Mouse (Mus musculus): ENCODE results near the gene Sox15. TPM values are rescaled to one million over a fixed set of nuclear protein-coding genes. Genes with fewer than 3 reads are reported as not detected.

Sox15 gene
- total and polyA plus RNA-seq, 2 experiments from 2014 or later, result not detected

- Histone ChIP-seq H3K9me3 (ENCODE audit: low read length) (no peaks in the 10 kb centered on the region), H3K4me1 (ENCODE audit: insufficient read depth) (no peaks in the 10 kb centered on the region), H3K9ac (no peak overlapping the region), H3K36me3 (ENCODE audit: insufficient read depth) (no peaks in the 10 kb centered on the region), H3K27ac (ENCODE audit: low read depth, low read length) (no peak overlapping the region), H3K4me3 (ENCODE audit: low read depth, low read length) (no peak overlapping the region), H3K4me2 (ENCODE audit: low read depth) (no peak overlapping the region), H3K27me3 (ENCODE audit: insufficient read depth, low read length) (no peaks in the 10 kb centered on the region)
- no peak for TF ChIP-seq CTCF (IDR thresholded peaks at IDR 0.05; ENCODE audit: low read depth)
- WGBS, result 65% methylated on average over 8 of the region's 8 CpGs
- ATAC-seq (no peak), DNase-seq (no peak)
Observed at GRCm38 (mm10) chr11:69703814-69704612, 48.9 kb downstream of the Sox15 start.

DNA sequence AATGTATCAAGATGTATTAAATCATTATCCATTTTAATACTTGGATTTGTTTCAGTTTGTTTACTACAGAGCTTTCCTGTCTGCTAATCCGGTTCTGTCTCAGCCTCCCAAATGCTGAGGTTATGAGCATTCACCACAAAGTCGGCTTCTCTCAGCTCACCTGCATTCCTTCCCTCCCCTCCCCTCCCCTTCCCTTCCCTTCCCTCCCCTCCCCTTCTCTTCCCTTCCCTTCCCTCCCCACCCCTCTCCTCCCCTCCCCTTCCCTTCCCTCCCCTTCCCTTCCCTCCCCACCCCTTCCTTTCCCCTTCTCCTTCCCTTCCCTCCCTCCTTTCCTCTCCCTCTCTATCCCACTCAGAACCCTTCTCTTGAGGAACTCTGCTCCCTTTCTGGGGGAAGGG lies 49.5 kb downstream of the Sox15 start:
- ATAC-seq, result no peak
- 50% methylated on average over 2 of the region's 2 CpGs for WGBS
- H3K27ac ChIP-seq (ENCODE audit: low read depth, low read length), result no peak overlapping the region
- no peak for DNase-seq
- no peak overlapping the region for H3K4me2 ChIP-seq (ENCODE audit: low read depth)
- no peaks in the 10 kb centered on the region for H3K36me3 ChIP-seq (ENCODE audit: insufficient read depth)
- no peak overlapping the region for H3K9ac ChIP-seq
- no peak for TF ChIP-seq CTCF (IDR thresholded peaks at IDR 0.05; ENCODE audit: low read depth)
- H3K9me3 ChIP-seq (ENCODE audit: low read length), result no peaks in the 10 kb centered on the region
- no peaks in the 10 kb centered on the region for H3K27me3 ChIP-seq (ENCODE audit: insufficient read depth, low read length)
- no peak overlapping the region for H3K4me3 ChIP-seq (ENCODE audit: low read depth, low read length)
- no peaks in the 10 kb centered on the region for H3K4me1 ChIP-seq (ENCODE audit: insufficient read depth)

MicroRNA genes within 50 kb of the gene (microRNA counts, 519-probe panel; counts per million panel counts)
- microRNA mmu-miR-1934 (not detected), microRNA mmu-miR-467f (2,341 counts per million, percentile 19 among the panel's probes with 10 or more counts)

Small RNA genes within 50 kb of the gene (microRNA-seq; reads per million reads assigned to microRNA genes)
- gene Mir1934 (1.7 to 3.1 reads per million in 2 experiments), gene Mir467f (0 reads per million in 2 experiments)

Other genes starting within 250 kb of the Sox15 start
Only the 30 nearest of the 34 such genes appear.
- gene Dnah2, start 106.2 kb upstream of the Sox15 start, total RNA-seq (2014; rRNA removed), result 9.5 and 12.3 TPM in 2 replicates
- gene Dnah2, start 106.2 kb upstream of the Sox15 start, polyA plus RNA-seq (2015; fragmentation: Nextera tagmentation; extraction: Ambion mirVana), result 1.8 and 3.0 TPM in 2 replicates
- 137 and 184 TPM in 2 replicates for gene Efnb3, start 95.1 kb upstream of the Sox15 start, total RNA-seq (2014; rRNA removed)
- 149 and 171 TPM in 2 replicates for gene Efnb3, start 95.1 kb upstream of the Sox15 start, polyA plus RNA-seq (2015; fragmentation: Nextera tagmentation; extraction: Ambion mirVana)
- gene Wrap53, start 75.1 kb upstream of the Sox15 start, total RNA-seq (2014; rRNA removed), result 10.5 and 13.1 TPM in 2 replicates
- 14.6 and 17.3 TPM in 2 replicates for gene Wrap53, start 75.1 kb upstream of the Sox15 start, polyA plus RNA-seq (2015; fragmentation: Nextera tagmentation; extraction: Ambion mirVana)
- 40.1 and 43.1 TPM in 2 replicates for gene Trp53, start 75.0 kb upstream of the Sox15 start, total RNA-seq (2014; rRNA removed)
- 52.4 and 59.8 TPM in 2 replicates for gene Trp53, start 75.0 kb upstream of the Sox15 start, polyA plus RNA-seq (2015; fragmentation: Nextera tagmentation; extraction: Ambion mirVana)
- 38.9 and 74.0 TPM in 2 replicates for gene Atp1b2, start 49.4 kb upstream of the Sox15 start, total RNA-seq (2014; rRNA removed)
- 83.2 and 106 TPM in 2 replicates for gene Atp1b2, start 49.4 kb upstream of the Sox15 start, polyA plus RNA-seq (2015; fragmentation: Nextera tagmentation; extraction: Ambion mirVana)
- not detected in 2 replicates for gene Shbg, start 37.4 kb upstream of the Sox15 start, total RNA-seq (2014; rRNA removed)
- not detected in 2 replicates for gene Shbg, start 37.4 kb upstream of the Sox15 start, polyA plus RNA-seq (2015; fragmentation: Nextera tagmentation; extraction: Ambion mirVana)
- 8.6 and 18.9 TPM in 2 replicates for gene Sat2, start 33.3 kb upstream of the Sox15 start, total RNA-seq (2014; rRNA removed)
- 27.3 and 28.0 TPM in 2 replicates for gene Sat2, start 33.3 kb upstream of the Sox15 start, polyA plus RNA-seq (2015; fragmentation: Nextera tagmentation; extraction: Ambion mirVana)
- 83.9 and 94.5 TPM in 2 replicates for gene Fxr2, start 22.3 kb upstream of the Sox15 start, total RNA-seq (2014; rRNA removed)
- gene Fxr2, start 22.3 kb upstream of the Sox15 start, polyA plus RNA-seq (2015; fragmentation: Nextera tagmentation; extraction: Ambion mirVana), result 23.1 and 25.2 TPM in 2 replicates
- 158 and 214 TPM in 2 replicates for gene Mpdu1, start 7.3 kb downstream of the Sox15 start, total RNA-seq (2014; rRNA removed)
- 118 and 122 TPM in 2 replicates for gene Mpdu1, start 7.3 kb downstream of the Sox15 start, polyA plus RNA-seq (2015; fragmentation: Nextera tagmentation; extraction: Ambion mirVana)
- gene Cd68, start 10.8 kb downstream of the Sox15 start, total RNA-seq (2014; rRNA removed), result 6.4 and 7.7 TPM in 2 replicates
- gene Cd68, start 10.8 kb downstream of the Sox15 start, polyA plus RNA-seq (2015; fragmentation: Nextera tagmentation; extraction: Ambion mirVana), result 16.0 and 16.3 TPM in 2 replicates
- 1,003 and 1,045 TPM in 2 replicates for gene Eif4a1, start 17.1 kb downstream of the Sox15 start, total RNA-seq (2014; rRNA removed)
- gene Eif4a1, start 17.1 kb downstream of the Sox15 start, polyA plus RNA-seq (2015; fragmentation: Nextera tagmentation; extraction: Ambion mirVana), result 614 and 772 TPM in 2 replicates
- 79.2 and 82.4 TPM in 2 replicates for gene Senp3, start 26.8 kb downstream of the Sox15 start, total RNA-seq (2014; rRNA removed)
- gene Senp3, start 26.8 kb downstream of the Sox15 start, polyA plus RNA-seq (2015; fragmentation: Nextera tagmentation; extraction: Ambion mirVana), result 60.6 and 77.6 TPM in 2 replicates
- 1.3 TPM in 1 of 2 replicates, not detected in the other for gene Tnfsf13, start 30.5 kb downstream of the Sox15 start, total RNA-seq (2014; rRNA removed)
- 0.48 and 0.61 TPM in 2 replicates for gene Tnfsf13, start 30.5 kb downstream of the Sox15 start, polyA plus RNA-seq (2015; fragmentation: Nextera tagmentation; extraction: Ambion mirVana)
- 3.3 and 6.7 TPM in 2 replicates for gene Tnfsf12, start 40.5 kb downstream of the Sox15 start, total RNA-seq (2014; rRNA removed)
- 4.3 and 7.4 TPM in 2 replicates for gene Tnfsf12, start 40.5 kb downstream of the Sox15 start, polyA plus RNA-seq (2015; fragmentation: Nextera tagmentation; extraction: Ambion mirVana)
- gene Tnfsfm13, start 40.8 kb downstream of the Sox15 start, total RNA-seq (2014; rRNA removed), result 0.95 and 4.4 TPM in 2 replicates
- 1.4 and 2.1 TPM in 2 replicates for gene Tnfsfm13, start 40.8 kb downstream of the Sox15 start, polyA plus RNA-seq (2015; fragmentation: Nextera tagmentation; extraction: Ambion mirVana)
- 11.1 and 20.5 TPM in 2 replicates for gene Polr2a, start 103.3 kb downstream of the Sox15 start, total RNA-seq (2014; rRNA removed)
- gene Polr2a, start 103.3 kb downstream of the Sox15 start, polyA plus RNA-seq (2015; fragmentation: Nextera tagmentation; extraction: Ambion mirVana), result 9.1 and 10.0 TPM in 2 replicates
- gene Slc35g3, start 106.7 kb downstream of the Sox15 start, total RNA-seq (2014; rRNA removed), result not detected in 2 replicates
- 0.21 TPM in 1 of 2 replicates, not detected in the other for gene Slc35g3, start 106.7 kb downstream of the Sox15 start, polyA plus RNA-seq (2015; fragmentation: Nextera tagmentation; extraction: Ambion mirVana)
- 20.3 and 22.9 TPM in 2 replicates for gene Zbtb4, start 110.6 kb downstream of the Sox15 start, total RNA-seq (2014; rRNA removed)
- gene Zbtb4, start 110.6 kb downstream of the Sox15 start, polyA plus RNA-seq (2015; fragmentation: Nextera tagmentation; extraction: Ambion mirVana), result 2.1 and 2.7 TPM in 2 replicates
- 0.33 and 3.8 TPM in 2 replicates for gene Chrnb1, start 140.6 kb downstream of the Sox15 start, total RNA-seq (2014; rRNA removed)
- 0.69 and 1.2 TPM in 2 replicates for gene Chrnb1, start 140.6 kb downstream of the Sox15 start, polyA plus RNA-seq (2015; fragmentation: Nextera tagmentation; extraction: Ambion mirVana)
- gene Fgf11, start 146.5 kb downstream of the Sox15 start, total RNA-seq (2014; rRNA removed), result 10.1 and 15.9 TPM in 2 replicates
- 1.6 and 3.1 TPM in 2 replicates for gene Fgf11, start 146.5 kb downstream of the Sox15 start, polyA plus RNA-seq (2015; fragmentation: Nextera tagmentation; extraction: Ambion mirVana)
- 0.23 and 0.76 TPM in 2 replicates for gene Tmem102, start 150.3 kb downstream of the Sox15 start, total RNA-seq (2014; rRNA removed)
- 0.74 and 1.2 TPM in 2 replicates for gene Tmem102, start 150.3 kb downstream of the Sox15 start, polyA plus RNA-seq (2015; fragmentation: Nextera tagmentation; extraction: Ambion mirVana)
- gene Gm39566, start 160.0 kb downstream of the Sox15 start, total RNA-seq (2014; rRNA removed), result not detected in 2 replicates
- not detected in 2 replicates for gene Gm39566, start 160.0 kb downstream of the Sox15 start, polyA plus RNA-seq (2015; fragmentation: Nextera tagmentation; extraction: Ambion mirVana)
- gene Spem2, start 163.2 kb downstream of the Sox15 start, total RNA-seq (2014; rRNA removed), result not detected in 2 replicates
- not detected in 2 replicates for gene Spem2, start 163.2 kb downstream of the Sox15 start, polyA plus RNA-seq (2015; fragmentation: Nextera tagmentation; extraction: Ambion mirVana)
- gene Spem1, start 166.9 kb downstream of the Sox15 start, total RNA-seq (2014; rRNA removed), result 0.38 and 0.62 TPM in 2 replicates
- gene Spem1, start 166.9 kb downstream of the Sox15 start, polyA plus RNA-seq (2015; fragmentation: Nextera tagmentation; extraction: Ambion mirVana), result 0.23 and 0.50 TPM in 2 replicates
- gene Nlgn2, start 182.5 kb downstream of the Sox15 start, total RNA-seq (2014; rRNA removed), result 82.2 and 104 TPM in 2 replicates
- 13.0 and 18.2 TPM in 2 replicates for gene Nlgn2, start 182.5 kb downstream of the Sox15 start, polyA plus RNA-seq (2015; fragmentation: Nextera tagmentation; extraction: Ambion mirVana)
- 117 and 189 TPM in 2 replicates for gene Tmem256, start 183.2 kb downstream of the Sox15 start, total RNA-seq (2014; rRNA removed)
- gene Tmem256, start 183.2 kb downstream of the Sox15 start, polyA plus RNA-seq (2015; fragmentation: Nextera tagmentation; extraction: Ambion mirVana), result 350 and 422 TPM in 2 replicates
- 26.6 and 30.6 TPM in 2 replicates for gene Plscr3, start 191.1 kb downstream of the Sox15 start, total RNA-seq (2014; rRNA removed)
- 36.2 and 38.2 TPM in 2 replicates for gene Plscr3, start 191.1 kb downstream of the Sox15 start, polyA plus RNA-seq (2015; fragmentation: Nextera tagmentation; extraction: Ambion mirVana)
- gene Tnk1, start 203.4 kb downstream of the Sox15 start, total RNA-seq (2014; rRNA removed), result not detected in 2 replicates
- gene Tnk1, start 203.4 kb downstream of the Sox15 start, polyA plus RNA-seq (2015; fragmentation: Nextera tagmentation; extraction: Ambion mirVana), result 0.10 and 0.23 TPM in 2 replicates
- gene Tmem95, start 222.7 kb downstream of the Sox15 start, total RNA-seq (2014; rRNA removed), result not detected in 2 replicates
- not detected in 2 replicates for gene Tmem95, start 222.7 kb downstream of the Sox15 start, polyA plus RNA-seq (2015; fragmentation: Nextera tagmentation; extraction: Ambion mirVana)
- gene Kctd11, start 226.1 kb downstream of the Sox15 start, total RNA-seq (2014; rRNA removed), result 1.0 and 1.3 TPM in 2 replicates
- 0.58 and 0.88 TPM in 2 replicates for gene Kctd11, start 226.1 kb downstream of the Sox15 start, polyA plus RNA-seq (2015; fragmentation: Nextera tagmentation; extraction: Ambion mirVana)

Data from forebrain, postnatal 0 days (tissue).